Mouse (Mus musculus) thymus, postnatal 14 days (tissue): ENCODE data around the gene Fam219a.

Source experiments
- DNase-seq: peaks from one replicate; pipeline ENCODE4 v3.0.0; 2021

The Fam219a gene

DNA sequence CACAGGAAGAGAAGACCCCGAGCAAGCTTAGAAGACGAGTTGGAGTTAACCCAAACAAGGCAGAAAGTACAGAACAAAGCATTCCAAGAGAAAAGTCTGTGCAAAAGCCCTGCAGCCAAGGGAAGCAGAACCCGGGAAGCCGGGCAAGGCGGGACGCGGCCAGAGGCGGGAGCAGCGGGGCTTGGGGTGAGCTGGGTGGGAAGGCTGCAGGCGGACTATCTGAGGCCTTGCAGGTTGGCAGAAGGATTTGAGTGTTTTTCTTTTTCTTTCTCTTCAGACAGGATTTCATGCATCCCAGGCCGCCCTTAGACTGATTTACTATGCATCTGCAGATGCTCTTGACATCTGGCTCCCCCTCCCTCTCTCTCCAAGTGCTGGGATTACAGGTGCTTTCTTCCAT, 16.2 kb downstream of the Fam219a start:
- DNase-seq, result no peak

DNA sequence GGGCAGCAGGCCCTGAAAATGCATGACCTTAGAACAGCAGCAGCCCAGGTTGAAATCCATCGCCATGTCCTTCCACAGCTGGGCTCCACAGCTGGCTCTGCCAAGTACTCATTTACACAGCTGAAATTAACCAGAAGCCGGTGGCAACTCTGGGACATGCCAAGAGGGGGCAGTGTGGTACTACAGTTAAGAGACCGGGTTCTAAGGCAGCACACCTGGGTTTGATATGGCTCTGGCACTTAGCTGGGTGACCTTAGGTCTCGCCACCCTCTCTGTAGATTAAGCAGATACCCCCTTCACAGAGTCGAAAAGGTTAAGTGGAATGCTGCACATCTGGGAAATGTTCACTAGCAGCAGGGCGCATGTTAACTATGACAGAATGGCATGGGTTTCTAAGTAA, 16.8 kb downstream of the Fam219a start:
- peak; percentile 80 for DNase-seq

DNA sequence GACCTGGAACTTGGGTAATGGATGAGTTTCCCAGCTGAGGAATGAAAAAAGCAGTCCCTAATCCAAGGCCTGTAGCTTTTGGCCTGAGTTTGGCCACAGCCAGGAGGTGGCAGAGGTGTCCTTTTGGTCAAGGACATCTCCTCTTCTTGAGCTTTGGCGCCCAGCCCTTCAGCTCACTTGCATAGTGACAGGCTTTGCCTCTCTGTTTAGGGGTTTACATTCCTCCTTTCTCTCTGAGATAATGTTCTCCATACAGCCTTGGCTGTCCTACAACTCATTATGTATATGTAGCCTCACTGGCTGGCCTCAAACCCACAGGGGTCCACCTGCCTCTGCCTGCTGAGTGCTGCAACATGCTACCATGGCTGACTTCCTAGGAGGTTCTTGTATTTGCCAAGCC, 22.3 kb downstream of the Fam219a start:
- no peak for DNase-seq

DNA sequence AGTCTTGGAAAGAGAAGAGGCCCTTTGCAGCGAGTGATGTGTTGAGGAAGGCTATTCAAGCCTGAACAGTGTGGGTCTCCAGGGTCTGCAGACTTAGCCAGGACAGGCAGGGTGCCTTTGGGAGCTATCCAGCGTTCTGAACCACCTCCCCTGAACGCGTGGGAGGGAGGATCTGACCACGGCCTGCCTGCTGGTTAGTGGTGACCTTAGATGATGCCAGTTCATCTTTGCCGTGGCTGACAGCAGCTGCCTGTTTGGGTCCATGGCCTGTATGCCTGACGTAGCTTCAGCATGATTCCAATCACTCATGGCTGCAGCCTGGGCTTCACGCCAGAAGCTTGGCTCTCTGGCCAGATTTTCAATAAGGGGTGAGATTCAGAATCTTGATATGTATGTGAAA, 23.4 kb downstream of the Fam219a start:
- DNase-seq, result peak; percentile 9

DNA sequence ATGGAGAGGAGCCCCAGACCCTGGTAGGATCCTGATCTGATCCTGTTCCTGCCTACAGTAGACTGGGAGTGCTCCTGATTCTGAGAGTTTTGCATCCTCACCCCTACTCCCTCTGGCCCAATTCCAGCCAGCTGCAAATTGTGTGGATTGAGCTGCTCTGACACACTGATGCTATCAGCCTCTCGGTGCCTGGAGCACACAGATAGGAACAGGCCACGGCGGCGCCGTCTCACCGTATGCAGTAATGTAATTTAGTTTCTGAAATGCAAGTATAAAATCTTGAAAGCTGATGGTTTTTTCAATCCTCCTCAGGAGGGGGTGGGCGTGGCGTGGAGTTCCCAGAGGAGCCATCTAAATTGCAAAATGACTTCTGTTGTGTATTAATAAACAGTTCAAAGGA, 27.2 kb downstream of the Fam219a start:
- no peak for DNase-seq

DNA sequence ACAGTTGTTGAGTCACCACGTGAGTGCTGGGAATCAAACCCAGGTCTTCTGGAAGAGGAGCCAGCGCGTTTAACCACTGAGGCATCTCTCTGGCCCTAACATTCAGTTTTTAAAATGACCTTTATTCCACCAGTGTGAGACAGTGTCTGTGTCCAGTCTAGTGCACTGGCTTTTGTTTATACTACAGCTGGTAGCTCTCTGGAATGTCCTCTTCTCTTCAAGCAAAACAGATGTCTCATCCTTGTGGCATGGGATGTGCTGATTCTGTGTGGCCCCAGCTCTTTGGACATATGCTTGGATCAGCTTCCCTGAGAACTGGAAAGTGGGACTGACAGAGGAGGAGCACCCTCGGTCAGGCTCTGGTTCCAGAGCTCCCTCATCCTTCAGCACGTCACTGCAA, 34.5 kb downstream of the Fam219a start:
- DNase-seq, result no peak

DNA sequence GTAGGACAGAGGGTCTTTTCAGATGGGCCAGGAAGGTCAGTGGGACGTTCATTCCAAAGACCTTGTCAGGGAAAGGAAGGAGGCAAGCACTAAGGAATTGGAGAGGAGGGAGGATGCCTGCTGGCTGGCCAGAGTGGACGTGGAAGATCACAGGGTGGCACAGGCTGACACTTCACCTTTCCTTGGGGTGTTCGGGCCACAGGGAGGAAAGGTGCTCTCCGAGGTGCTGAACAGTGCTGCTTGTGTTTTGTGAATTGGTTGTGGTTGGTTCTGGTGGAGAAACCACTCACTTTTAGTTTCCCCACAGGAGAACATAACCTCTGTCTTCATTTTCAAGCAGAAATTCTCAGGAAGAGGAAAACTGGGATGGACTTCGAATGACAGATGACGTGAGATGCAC, 36.9 kb downstream of the Fam219a start:
- DNase-seq, result peak; percentile 26

DNA sequence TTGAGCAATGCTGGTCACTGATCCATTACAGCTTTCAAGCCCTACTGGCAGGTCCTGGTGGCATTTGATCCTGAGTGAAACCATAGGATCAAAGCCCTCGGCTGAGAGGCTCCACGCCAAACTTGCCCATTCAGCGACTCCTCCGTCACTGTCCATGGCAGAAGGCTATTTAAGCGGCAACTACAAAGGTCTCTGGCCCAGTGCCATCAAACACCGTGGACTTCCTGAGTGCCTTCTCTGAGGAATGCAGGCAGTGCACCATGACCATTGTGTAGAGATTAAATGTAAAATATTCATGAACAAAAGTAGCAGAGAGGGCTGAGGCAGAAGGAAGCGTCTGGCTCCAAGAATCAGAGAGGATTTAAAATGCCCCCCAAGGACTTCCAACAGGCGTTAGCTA, 41.3 kb downstream of the Fam219a start:
- no peak for DNase-seq

DNA sequence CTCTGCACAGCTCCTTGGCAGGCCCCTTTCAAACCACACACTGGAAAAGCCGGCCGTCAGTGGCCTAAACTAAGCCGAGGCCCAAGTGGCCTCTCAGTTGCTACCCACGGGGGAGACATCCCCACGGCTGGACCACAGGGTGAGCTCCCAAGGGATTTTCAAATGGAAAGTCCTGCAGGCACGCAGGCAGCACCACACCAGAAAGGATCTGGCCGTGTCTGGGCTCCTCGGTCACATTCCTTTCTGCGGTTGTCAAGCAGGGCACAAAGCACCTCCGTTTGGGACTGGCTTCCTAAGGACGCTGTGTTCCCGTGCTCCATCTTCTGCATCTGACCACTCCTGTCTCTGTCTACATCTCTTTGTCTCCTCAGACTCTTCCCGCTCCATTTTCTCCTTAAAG, 42.3 kb downstream of the Fam219a start:
- DNase-seq, result no peak

DNA sequence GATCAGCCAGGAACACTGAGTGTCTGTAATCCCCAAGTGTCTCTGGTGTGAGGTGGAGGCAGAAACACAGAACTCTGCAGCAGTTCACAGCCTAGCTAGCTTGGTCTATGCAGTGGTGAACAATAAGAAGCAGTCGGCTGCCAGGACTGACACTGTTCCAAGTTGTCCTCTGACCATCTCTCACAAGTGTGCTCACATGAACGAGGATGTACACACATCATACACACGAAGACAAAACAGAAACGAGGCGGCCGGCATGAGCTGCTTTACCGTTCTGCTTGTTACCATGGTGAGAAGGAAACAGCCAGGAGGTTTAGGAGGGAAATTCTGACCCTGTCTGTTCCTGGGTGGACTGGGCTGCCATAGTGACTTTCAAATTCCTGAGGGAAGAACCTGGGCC, 42.8 kb downstream of the Fam219a start:
- DNase-seq, result no peak

DNA sequence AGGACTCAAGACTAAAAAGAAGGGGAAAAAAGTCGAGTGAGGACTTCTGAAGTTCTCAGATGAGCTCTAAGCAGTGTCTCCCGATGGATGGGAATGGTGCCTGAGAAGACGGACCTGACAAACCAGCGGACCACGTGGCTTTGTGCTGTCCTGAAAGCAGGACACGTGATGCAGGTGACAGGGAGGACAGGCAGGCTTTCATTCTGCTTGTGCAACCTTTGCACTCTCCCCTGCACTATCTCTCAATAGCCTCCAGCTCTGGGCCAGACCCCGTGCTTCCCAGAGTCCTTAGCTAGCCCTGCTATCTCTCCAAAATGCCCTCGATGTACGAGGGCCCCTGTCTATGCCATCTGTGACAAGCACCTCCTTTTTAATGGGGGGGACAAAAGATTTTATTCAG, 44.5 kb downstream of the Fam219a start:
- no peak for DNase-seq

DNA sequence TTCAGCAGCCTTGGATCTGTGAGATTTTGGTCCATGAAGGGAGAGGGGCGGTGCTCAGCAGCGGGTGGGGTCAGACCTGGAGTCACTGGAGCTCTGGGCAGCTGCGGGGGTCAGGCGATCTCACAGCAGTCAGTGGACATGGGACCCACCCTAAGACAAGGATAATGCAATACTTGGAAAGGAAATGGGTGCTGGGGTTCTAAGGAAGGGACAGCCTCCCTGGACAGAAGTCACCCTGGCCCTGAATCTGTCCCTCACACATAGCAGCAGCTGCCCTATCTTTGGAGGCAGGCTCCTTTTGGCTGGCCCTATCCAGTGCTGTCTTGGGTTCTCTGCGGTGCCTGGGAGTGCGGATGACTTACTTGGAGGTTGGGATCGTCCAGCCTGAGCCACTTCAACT, 45.5 kb downstream of the Fam219a start:
- no peak for DNase-seq

DNA sequence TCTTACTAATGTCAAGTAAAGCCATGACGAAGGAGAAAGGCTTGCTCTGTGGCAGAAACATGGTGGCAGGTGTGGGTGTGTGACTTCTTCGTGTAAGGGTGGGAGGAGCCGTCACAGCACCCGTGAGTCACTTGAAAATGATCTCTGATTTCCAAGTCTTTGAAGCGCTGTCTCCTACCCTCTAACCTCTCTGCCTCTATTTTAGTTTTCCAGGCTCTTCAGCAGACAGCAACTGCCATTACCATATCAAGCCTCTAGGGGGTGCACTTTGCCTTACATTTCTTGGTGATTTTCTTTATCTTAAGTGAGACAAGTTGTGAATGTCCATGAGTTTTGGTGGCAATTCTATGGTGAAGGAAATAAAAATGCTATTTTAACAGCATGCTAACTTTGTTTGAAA, 46.5 kb downstream of the Fam219a start:
- peak; percentile 27 for DNase-seq

DNA sequence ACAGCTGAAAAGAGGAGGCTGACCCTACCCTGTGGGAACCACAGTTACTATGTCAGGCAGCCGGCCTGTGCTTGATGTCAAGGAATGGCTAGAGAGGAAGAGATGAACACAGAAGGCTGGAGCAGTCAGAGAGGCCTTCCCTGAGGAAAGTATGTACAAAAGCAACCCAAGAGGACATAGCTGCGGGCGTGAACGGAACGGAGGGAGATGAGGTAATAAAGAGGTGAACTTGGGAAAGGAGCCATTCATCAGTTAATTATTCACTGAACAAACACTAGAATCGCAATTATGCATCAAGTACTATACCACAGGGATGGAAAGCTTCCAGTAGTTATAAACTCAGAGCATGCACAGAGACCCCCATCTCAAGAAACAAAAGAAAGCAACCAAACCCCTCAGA, 47.2 kb downstream of the Fam219a start:
- no peak for DNase-seq

DNA sequence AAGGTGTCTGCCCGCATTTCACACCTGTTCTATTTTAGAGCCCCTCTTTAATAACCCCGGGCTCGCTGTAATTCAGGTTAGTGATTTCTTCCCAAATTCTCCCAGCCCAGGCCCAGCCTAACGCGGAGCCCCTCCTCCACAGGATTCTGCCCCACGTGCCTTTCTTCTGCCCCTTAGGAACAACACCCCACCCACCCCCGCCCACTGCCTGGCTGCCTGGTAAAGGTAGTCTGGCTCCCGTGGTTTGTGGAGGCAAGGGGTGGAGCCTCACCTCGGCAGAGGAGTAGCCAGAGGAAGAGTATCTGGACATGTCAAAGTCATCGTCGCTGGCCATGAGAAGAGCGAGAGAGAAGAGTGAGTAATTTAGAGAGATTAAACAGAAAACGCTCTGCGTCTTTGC, 48.7 kb downstream of the Fam219a start:
- no peak for DNase-seq

DNA sequence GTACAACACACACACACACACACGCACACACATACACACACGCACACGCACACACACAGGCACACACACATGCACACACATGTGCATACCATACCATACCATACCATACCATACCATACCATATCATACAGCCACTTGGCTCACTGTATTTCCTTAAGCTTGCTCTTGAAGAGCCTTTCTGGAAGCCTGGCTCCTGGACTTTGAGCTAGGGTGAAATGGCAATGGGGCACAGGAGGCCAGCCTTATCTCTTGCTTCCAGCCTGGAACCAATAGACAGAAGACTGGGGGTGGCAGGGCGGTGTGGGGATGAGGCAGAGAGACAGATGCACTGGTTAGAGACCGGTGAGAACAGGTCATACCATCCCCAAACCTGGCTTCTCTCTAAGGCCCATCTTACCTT, 50.1 kb downstream of the Fam219a start:
- no peak for DNase-seq

DNA sequence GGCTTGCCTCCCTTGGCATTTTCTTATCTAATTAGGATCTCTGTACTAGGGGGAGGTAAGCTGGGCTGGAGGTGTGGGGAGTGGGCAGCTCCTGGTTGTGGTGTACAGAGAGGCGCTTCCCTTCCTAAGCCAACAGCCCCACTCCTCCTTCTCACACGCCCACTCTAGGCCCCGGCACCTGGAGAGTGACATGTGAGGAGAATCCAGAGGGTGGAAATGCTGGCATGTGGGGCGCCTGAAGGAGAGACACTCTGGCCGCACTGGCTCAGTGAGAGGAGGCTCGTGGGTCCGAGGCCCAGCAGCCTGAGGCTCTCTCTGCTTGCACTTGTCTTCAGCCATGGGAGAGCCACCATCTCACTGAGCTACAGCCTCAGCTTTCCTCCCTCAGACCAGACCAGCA, 51.0 kb downstream of the Fam219a start:
- DNase-seq, result no peak

DNA sequence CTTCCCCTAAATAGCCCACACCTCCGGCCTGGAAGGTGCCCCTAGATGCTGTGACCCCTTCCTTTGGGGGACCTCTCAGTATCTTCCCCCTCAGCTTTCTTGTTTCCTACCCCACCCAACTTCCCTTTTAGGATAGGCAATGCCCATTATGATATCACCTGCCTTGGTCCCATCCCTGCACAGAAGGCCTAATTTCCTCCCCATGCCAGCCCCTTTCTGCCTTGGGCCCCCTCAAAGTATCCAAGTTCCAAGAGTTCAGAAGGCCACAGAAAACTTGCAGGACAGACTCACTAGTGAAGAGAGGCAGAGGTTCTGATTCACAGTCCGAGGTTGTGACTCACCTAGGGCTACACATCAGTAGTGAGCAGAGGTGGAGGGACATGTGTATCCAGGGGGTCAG, 52.1 kb downstream of the Fam219a start, which contains the start of gene 1110017D15Rik:
Gene 1110017D15Rik (minus strand): TSS at position 101 of the 400 bp plus-strand sequence.
- DNase-seq, result no peak

DNA sequence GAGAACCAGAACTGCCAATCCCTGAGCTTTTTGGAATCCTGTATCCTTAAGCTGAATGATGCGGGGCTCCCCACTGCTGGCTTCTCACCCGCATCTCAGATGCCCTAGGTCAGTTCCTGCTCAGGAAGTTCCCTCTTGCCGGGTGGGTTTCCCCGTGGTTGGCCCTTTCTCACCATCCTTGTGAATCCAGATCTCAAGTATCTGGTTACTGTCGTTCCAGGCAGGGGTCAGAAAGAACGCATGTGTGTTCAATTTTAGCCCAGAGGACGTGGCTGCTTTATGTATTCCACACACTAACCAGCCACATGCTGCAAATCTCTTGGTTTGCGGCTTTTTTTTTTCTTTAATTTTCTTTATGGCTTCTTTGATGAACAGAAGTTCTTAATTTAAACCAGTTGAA, 55.6 kb downstream of the Fam219a start:
- no peak for DNase-seq

DNA sequence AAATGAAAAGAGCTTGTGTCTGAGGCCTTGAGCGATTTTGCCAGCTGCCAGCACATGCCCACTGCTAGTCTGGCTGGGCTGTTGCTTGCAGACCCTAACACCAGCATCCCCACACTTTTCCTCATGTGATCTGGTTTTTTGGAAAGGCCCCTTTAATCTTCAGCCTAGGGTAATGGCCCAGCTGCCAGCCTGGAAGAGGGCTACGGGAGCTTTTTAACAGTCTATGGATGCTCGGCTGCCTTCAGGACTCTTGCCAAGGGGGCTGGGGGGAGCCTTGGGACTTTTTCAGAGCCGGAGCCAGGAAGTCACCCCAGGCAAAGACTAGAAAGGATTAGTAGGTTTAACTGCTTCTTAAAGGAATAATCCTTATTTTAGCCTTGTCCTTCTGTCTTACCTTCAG, 56.0 kb downstream of the Fam219a start:
- DNase-seq, result no peak

DNA sequence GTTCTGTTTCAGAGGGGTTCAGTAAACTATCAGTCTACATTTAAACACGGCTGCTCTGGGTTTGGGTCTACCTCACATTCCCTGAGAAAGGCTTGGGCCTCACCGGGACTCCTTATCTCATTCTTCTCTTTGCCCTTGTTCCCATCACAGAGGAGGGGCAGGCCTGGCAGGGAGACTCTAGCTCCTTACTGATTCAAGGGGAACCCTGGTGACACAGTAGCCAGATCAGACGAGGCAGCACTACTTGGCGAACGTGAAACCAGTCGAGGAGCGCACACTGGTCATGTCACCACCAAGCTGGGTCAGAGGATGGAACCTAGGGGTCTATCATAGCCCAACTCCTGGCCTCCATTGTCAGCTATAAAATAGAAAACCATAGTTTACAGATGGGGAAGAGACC, 61.3 kb downstream of the Fam219a start:
- DNase-seq, result no peak

DNA sequence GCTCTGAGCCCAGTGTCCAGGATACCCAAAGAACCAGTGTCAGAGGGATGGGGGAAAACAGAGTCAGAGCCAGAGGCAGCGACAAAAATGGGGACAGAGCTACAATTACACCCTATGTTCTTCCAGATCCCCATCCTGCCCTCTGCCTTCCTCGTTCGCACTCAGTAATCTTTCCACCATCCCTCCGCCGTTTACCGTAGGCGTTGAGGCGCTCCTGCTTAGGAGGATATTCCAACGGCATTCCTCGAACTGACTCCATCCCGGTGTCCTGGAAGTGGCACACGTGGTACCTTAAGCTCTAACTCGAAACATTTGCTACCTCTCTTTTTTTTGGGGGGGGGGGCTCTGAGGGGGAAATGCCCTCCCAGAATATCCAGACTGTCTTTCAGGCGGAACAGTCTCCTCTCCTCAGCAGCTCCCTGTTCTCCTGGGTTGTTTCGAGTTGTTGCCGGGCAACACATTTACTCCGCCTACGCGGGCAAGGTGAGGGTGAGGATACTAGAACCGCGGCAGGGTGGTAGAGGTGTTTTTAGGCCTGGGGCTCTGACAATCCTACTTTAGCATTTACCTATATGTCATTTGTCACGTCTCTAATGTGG, 61.9 kb downstream of the Fam219a start:
- DNase-seq, result no peak

DNA sequence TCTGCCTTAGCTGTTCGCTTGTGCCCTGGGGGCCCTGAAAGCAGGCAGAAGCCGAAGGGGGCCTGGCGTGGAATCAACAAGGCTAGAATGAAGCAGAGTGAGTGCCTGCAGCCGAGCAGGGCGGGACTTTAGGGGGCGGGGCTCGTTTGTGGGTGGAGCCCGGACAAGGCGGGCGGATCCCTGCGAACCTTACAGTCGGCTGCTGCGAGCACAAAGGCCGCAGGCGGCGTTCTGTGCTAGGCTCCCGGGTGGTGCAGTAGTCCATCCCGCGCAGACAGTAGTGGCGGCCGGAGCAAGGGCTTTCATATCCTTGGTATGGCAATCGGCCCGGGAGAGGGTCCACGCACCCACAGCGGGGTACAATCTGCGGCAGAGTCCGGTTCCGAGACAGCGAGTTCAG, 62.4 kb downstream of the Fam219a start:
- DNase-seq, result peak; percentile 76

DNA sequence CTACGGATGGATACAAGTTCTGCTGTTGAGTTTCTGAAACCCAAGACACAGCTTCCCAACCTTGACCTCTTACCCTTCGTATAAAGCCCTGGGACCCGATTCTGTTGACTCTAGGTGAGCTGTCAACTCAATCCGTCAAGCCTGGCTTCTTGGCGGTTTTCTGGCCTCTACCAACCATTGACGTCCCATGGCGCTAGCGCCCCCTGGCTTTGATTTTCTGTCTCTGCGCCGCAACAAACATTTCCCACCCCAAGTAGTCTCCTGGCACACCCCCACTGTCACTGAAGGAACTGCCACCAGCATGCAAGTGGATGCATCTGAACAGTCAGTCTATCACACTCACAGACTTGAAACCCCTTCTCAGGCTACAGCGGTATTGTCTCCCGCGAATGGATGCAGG, 63.2 kb downstream of the Fam219a start:
- DNase-seq, result peak; percentile 46

DNA sequence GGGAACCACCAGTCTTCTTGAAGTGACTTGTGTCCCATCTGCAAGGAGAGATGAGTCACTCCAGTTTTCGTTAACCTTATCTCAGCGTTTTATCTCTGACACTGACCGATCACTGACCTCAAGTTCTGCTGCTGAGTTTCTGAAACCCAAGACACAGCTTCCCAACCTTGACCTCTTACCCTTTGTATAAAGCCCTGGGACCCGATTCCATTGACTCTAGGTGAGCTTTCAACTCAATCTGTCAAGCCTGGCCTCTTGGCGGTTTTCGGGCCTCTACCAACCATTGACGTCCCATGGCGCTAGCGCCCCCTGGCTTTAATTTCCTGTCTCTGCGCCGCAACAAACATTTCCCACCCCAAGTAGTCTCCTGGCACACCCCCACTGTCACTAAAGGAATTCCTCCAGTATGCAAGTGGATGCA, 64.2 kb downstream of the Fam219a start:
- no peak for DNase-seq

DNA sequence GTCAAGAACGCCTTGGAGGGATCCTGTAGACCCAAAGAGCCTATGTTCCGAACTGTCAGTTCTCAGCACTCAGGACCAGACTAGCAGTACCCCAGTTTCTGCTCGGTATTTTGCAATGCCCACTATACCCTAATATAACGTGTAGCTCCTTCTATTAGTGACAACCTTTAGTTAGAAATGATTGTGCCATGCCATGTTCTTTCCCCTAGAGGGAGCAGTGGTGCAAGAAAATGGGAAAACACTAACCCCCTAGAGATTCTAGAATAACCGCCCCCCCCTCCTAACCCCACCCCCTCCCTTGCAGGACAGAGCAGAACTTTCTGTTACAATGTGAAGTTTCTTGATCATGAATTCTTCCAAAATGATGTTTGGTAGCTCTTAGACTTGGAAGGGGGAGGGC, 65.0 kb downstream of the Fam219a start:
- DNase-seq, result no peak
